Mouse (Mus musculus) neural tube, embryonic 12.5 days (tissue): ENCODE results near the gene Wdr27. TPM values are rescaled to one million over a fixed set of nuclear protein-coding genes. Genes with fewer than 3 reads are reported as not detected.
"Not testable (repeated sequence)": the region's sequence is repeated elsewhere in the genome, so short reads cannot be mapped to it uniquely, and the experiment has no call there.

Source experiments
- ATAC-seq: fragments of 200-750 bp; cut with Nextera tagmentation; 2 replicates; pipeline ENCODE4 v1.8.0; 2017; ENCODE audit warnings: low read depth, mild to moderate bottlenecking, moderate TSS enrichment, moderate library complexity; ENCODE audit not compliant: low FRiP score
- H3K27ac ChIP-seq: fragments of 300-500 bp; sonication (generic); 2 replicates; pipeline ENCODE4 v1.5.1; 2016
- H3K27me3 ChIP-seq: fragments of 300-500 bp; sonication (generic); replicated peaks from 2 replicates; pipeline ENCODE4 v1.6.1; 2016; ENCODE audit warnings: mild to moderate bottlenecking
- H3K36me3 ChIP-seq: fragments of 300-500 bp; sonication (generic); 2 replicates; pipeline ENCODE4 v1.6.1; 2016; ENCODE audit warnings: mild to moderate bottlenecking
- H3K4me1 ChIP-seq: fragments of 300-500 bp; sonication (generic); 2 replicates; pipeline ENCODE4 v1.6.1; 2016
- H3K4me2 ChIP-seq: fragments of 300-500 bp; sonication (generic); replicated peaks from 2 replicates; pipeline ENCODE4 v1.6.1; 2016; ENCODE audit warnings: mild to moderate bottlenecking
- H3K4me3 ChIP-seq: fragments of 300-500 bp; sonication (generic); 2 replicates; pipeline ENCODE4 v1.5.1; 2016
- H3K9ac ChIP-seq: fragments of 300-500 bp; sonication (generic); 2 replicates; pipeline ENCODE4 v1.6.1; 2016; ENCODE audit warnings: mild to moderate bottlenecking
- H3K9me3 ChIP-seq: fragments of 300-500 bp; sonication (generic); 2 replicates; pipeline ENCODE4 v1.6.1; 2016; ENCODE audit warnings: mild to moderate bottlenecking
- WGBS: fragments of 180-500 bp; shearing (Covaris S2); methylation state at CpG from one replicate; pipeline ENCODE4 v1.1.7; 2016; 5-methylcytosine and 5-hydroxymethylcytosine counted together
- polyA plus RNA-seq: library from polyadenylated mRNA; unstranded; fragments of >200 nt; fragmentation: Nextera tagmentation; extraction: Ambion mirVana; gene quantifications from 2 replicates; pipeline ENCODE4 v1.2.1, GENCODE M21; 2016

Gene Wdr27
- polyA plus RNA-seq, 1 experiment from 2014 or later: 6.9 TPM

DNA sequence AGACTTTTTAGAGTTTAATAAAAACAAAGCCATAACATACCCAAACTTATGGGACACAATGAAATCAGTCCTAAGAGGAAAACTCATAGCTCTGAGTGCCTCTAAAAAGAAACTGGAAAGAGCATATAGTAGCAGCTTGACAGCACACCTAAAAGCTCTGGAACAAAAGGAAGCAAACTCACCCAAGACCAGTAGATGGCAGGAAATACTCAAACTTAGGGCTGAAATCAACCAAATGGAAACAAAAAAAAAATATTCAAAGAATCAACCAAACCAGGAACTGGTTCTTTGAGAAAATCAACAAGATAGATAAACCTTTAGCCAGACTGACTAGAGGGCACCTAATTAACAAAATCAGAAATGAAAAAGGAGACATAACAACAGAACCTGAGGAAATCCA lies 47.9 kb downstream of the Wdr27 start:
- H3K27me3 ChIP-seq, ATAC-seq, H3K4me1 ChIP-seq, H3K4me2 ChIP-seq, H3K4me3 ChIP-seq, H3K27ac ChIP-seq, H3K36me3 ChIP-seq, H3K9ac ChIP-seq, H3K9me3 ChIP-seq: not testable (repeated sequence)

DNA sequence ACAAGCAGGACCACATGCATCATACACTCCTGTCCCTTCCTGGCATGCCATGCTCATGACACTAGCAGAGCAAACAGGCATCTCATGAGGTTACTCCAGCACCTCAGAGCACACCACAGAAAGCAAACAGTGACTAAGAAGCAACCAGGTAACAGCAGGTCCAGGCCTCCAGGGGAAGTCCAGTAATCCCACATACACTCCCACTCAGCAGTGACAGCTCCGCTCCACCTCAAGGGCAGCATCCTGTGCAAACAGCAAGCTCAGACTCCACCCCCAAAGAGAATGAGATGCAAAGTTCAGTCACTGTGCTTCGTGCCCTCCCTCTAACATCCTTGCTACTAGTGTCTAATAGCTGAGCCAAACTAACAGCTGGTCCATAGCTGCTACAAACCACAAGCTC lies 56.0 kb downstream of the Wdr27 start:
- Histone ChIP-seq H3K9me3 (no peaks in the 10 kb centered on the region), H3K27ac (no peak overlapping the region), H3K9ac (no peak overlapping the region), H3K27me3 (no peaks in the 10 kb centered on the region), H3K4me3 (no peak overlapping the region), H3K4me1 (no peaks in the 10 kb centered on the region), H3K4me2 (no peak overlapping the region), H3K36me3 (no peaks in the 10 kb centered on the region)
- no peak for ATAC-seq
- WGBS: 70% methylated on average over 2 of the region's 2 CpGs

DNA sequence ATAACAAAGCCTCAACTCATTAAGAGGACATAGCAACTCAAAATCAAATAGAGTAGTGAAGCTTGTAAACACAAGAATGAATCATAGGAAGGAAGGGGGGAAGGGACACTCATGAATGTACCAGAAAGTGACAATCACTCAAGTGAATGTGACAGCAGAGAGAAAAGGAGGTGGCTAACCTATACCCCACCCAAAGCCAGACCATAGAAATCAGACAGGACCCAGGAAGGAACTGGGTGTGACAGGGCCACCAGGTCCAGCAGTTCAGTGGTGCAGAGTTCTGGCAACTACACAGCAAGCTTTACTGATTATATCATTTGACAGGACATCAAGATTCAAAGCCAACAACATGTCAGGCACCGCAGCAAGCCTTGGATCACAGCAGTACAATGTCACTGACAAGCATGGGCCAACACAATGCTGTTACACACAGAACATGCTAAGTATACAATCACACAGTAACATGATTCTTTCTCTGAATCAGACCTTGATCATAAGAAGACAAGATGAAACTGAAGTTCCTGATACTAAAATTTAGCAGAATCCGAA lies 68.2 kb downstream of the Wdr27 start:
- Histone ChIP-seq H3K4me1 (no peaks in the 10 kb centered on the region), H3K9ac (no peak overlapping the region), H3K4me3 (no peak overlapping the region), H3K9me3 (no peaks in the 10 kb centered on the region), H3K27me3 (no peaks in the 10 kb centered on the region), H3K36me3 (no peaks in the 10 kb centered on the region), H3K27ac (no peak overlapping the region), H3K4me2 (no peak overlapping the region)
- ATAC-seq: no peak
- WGBS: 88% methylated on average over 2 of the region's 2 CpGs

DNA sequence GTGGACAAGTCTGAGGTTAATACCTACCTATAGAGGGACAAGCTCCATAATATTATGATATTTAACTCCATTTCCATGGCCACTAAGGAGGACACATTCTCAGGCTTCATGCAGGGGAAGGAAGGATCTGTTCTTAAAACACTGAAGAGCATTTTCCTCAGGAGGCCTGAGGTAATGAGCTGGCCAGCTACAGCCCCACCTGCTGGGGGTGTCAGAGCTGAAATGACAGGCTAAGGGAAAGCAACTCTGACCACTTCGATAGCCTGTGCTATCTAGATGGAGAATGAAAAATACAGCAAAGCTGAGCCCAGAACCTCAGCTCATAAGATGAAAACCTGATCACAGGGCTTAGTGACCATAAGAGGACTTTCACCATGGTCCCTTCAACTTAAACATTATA lies 82.7 kb downstream of the Wdr27 start:
- 77% methylated on average over 1 of the region's 1 CpGs for WGBS

DNA sequence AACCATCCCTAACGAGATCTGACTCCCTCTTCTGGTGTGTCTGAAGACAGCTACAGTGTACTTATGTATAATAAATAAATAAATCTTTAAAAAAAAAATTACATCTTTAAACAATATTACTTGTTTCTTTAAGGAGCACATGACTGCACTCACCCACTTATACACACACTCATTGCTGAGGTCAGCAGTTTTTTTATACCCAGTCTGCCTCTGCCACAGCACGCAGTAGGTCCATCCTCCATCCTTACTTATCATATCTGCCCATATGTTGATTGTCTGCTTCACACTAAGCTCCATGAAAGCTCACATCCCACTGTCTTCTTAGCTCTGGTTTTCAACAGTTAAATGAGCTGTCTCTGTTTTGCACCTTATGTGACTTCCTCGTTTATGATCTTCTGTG lies 95.2 kb downstream of the Wdr27 start:
- no peaks in the 10 kb centered on the region for H3K4me1 ChIP-seq
- ATAC-seq: no peak
- H3K4me2 ChIP-seq: no peak overlapping the region
- WGBS: 83% methylated on average over 3 of the region's 3 CpGs
- H3K36me3 ChIP-seq: no peaks in the 10 kb centered on the region
- H3K27ac ChIP-seq: no peak overlapping the region
- no peak overlapping the region for H3K9ac ChIP-seq
- no peaks in the 10 kb centered on the region for H3K9me3 ChIP-seq
- H3K4me3 ChIP-seq: no peak overlapping the region
- no peaks in the 10 kb centered on the region for H3K27me3 ChIP-seq

More for the DNA sequence above, 82.7 kb downstream of the Wdr27 start:
- ATAC-seq: no peak
- H3K9ac ChIP-seq: no peak overlapping the region
- H3K4me3 ChIP-seq: no peak overlapping the region
- no peaks in the 10 kb centered on the region for H3K9me3 ChIP-seq
- H3K27ac ChIP-seq: no peak overlapping the region
- H3K4me1 ChIP-seq: no peaks in the 10 kb centered on the region
- no peaks in the 10 kb centered on the region for H3K27me3 ChIP-seq
- H3K4me2 ChIP-seq: no peak overlapping the region
- H3K36me3 ChIP-seq: no peaks in the 10 kb centered on the region

DNA sequence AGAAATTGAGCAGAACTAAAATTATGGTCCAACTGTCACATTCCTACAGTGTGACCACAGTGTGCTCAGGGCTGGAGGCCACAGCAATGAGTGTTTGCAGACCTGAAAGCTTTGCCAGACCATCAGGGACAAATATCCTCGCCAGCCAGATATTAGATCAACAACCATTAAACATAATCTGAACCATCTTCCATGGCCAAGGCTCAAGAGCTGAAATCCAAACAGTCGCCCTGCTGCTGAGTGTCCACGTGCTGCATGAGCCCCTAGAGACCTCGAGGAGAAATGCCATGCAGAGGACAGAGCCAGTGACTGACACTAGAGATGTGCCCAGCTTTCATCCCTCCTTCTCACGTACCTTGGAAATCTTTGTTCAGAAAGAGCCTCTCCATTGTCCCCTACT lies 96.1 kb downstream of the Wdr27 start:
- Histone ChIP-seq H3K27me3 (no peaks in the 10 kb centered on the region), H3K4me3 (no peak overlapping the region), H3K4me1 (no peaks in the 10 kb centered on the region), H3K9ac (no peak overlapping the region), H3K4me2 (no peak overlapping the region), H3K9me3 (no peaks in the 10 kb centered on the region), H3K36me3 (no peaks in the 10 kb centered on the region), H3K27ac (no peak overlapping the region)
- WGBS: 70% methylated on average over 5 of the region's 5 CpGs
- ATAC-seq: no peak

DNA sequence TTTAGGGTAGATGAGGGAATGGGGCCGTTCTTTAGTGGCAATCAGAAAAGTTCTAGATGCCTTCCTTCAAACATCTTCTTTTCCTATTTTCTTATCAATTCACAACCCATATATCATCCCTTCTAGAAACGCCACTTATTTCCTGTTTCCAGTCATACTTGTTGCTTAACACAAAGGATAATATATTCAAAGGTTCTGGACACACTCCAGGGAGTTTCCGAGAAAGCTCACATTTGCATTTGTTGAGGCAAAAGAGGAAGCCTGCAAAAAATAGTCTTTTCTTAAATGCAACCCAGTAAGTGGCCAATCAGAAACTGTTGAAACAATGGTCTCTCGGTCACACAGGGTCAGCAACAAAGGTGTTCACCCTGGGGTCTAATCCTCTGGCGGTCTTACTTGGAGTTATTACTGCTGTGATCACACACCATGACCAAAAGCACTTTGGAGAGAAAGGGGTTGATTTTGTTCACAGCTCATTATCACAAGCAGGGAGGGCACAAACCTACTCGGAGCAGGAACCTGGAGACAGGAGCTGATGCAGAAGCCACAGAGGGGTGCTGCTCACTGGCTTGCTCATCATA lies 116.2 kb downstream of the Wdr27 start:
- WGBS: 45% methylated on average over 6 of the region's 6 CpGs
- Histone ChIP-seq H3K27ac (no peak overlapping the region), H3K4me1 (no peaks in the 10 kb centered on the region), H3K4me2 (no peak overlapping the region), H3K9me3 (no peaks in the 10 kb centered on the region), H3K9ac (no peak overlapping the region), H3K27me3 (no peaks in the 10 kb centered on the region), H3K4me3 (no peak overlapping the region), H3K36me3 (no peaks in the 10 kb centered on the region)
- ATAC-seq: no peak

DNA sequence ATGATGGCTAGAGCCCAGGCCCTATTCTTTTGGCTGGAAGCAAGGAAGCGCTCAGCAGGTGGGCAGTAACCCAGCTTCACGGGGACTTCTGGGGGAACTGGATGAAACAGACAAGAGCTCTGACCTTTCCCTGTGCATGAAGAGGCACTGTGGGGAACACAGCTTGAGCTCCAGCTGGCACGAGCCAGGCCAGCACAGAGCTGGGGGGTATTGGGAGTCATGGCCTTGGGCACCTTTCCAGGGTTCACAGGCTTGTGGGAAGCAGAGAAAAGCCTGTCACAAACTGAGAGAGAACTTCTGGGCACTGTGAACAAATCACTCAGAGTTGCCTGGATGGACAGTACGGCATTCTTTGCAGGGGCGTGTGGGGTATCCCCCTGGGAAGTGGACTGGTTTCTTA lies 118.0 kb downstream of the Wdr27 start:
- H3K9me3 ChIP-seq: no peaks in the 10 kb centered on the region
- H3K4me2 ChIP-seq: no peak overlapping the region
- no peaks in the 10 kb centered on the region for H3K36me3 ChIP-seq
- H3K27ac ChIP-seq: no peak overlapping the region
- WGBS: 67% methylated on average over 5 of the region's 5 CpGs
- H3K4me1 ChIP-seq: no peaks in the 10 kb centered on the region
- no peaks in the 10 kb centered on the region for H3K27me3 ChIP-seq
- no peak overlapping the region for H3K9ac ChIP-seq
- H3K4me3 ChIP-seq: no peak overlapping the region
- ATAC-seq: no peak

DNA sequence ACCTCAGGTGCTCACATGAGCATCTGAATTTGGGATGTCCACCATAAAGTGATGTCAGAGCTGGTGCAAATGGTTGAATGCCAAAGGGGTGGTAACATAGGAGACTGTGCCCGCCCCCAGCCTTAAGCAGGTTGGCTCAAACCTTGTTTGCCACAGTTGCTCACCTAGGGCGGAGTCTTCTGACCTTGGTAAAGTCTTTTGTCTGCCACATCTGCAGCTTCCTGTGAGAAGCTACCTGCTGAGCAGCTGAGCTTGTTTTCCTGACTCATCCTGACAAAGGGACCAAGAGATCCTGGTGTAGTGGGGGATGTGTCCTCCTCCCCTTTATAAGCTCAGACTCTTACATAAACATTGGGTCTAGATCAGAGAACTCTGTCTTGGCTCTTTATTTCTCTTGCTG lies 125.0 kb downstream of the Wdr27 start:
- 71% methylated on average over 2 of the region's 2 CpGs for WGBS
- no peak for ATAC-seq
- no peaks in the 10 kb centered on the region for H3K9me3 ChIP-seq

DNA sequence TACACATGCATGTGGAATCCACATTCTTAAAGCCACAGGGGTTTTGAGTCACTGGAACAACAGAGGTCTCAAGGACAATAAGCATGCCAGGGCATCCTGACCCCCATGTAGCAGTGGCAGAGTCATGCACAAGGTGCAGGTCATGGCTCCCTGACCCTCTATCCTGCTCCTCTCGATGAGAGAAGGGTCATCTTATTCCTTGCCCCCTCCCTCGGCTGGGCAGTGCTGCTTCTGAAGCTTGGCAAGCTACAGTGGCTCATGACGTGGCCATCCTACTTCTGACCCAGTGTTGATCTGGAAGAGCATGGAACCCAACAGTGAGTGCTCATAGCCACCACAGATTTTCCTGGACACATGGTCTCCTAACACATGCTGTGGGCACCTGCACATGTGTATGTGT lies 126.9 kb downstream of the Wdr27 start:
- H3K27ac ChIP-seq: no peak overlapping the region

More for the DNA sequence above, 125.0 kb downstream of the Wdr27 start:
- Histone ChIP-seq H3K4me3 (no peak overlapping the region), H3K27me3 (no peaks in the 10 kb centered on the region), H3K4me1 (no peaks in the 10 kb centered on the region), H3K36me3 (no peaks in the 10 kb centered on the region), H3K4me2 (no peak overlapping the region), H3K27ac (no peak overlapping the region), H3K9ac (no peak overlapping the region)

DNA sequence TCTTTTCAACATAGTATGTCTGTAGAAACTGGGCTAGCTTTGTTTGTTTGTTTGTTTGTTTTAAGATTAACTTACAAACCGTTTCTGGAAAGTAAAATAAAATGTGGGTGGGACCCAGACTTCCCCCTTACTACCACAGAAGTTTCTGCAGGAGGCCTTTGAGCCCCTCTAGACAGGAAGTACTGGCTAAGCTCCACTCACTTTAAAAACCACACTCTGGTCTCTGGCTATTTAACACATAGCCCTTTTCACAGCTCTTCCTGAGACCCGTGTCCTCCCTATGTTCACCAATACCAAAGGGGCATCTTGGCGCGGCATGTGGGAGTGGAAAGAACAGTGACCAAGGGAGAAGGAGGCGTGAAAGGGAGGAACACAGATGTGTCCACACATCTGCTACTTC lies 127.7 kb downstream of the Wdr27 start:
- WGBS: 75% methylated on average over 5 of the region's 5 CpGs
- Histone ChIP-seq H3K4me3 (no peak overlapping the region), H3K27ac (no peak overlapping the region), H3K27me3 (no peaks in the 10 kb centered on the region), H3K4me1 (no peaks in the 10 kb centered on the region), H3K4me2 (no peak overlapping the region), H3K9ac (no peak overlapping the region), H3K9me3 (no peaks in the 10 kb centered on the region), H3K36me3 (no peaks in the 10 kb centered on the region)
- ATAC-seq: no peak

More for the DNA sequence above, 126.9 kb downstream of the Wdr27 start:
- no peak for ATAC-seq
- Histone ChIP-seq H3K4me2 (no peak overlapping the region), H3K4me3 (no peak overlapping the region), H3K9ac (no peak overlapping the region), H3K9me3 (no peaks in the 10 kb centered on the region), H3K4me1 (no peaks in the 10 kb centered on the region), H3K27me3 (no peaks in the 10 kb centered on the region), H3K36me3 (no peaks in the 10 kb centered on the region)
- WGBS: 84% methylated on average over 3 of the region's 3 CpGs

DNA sequence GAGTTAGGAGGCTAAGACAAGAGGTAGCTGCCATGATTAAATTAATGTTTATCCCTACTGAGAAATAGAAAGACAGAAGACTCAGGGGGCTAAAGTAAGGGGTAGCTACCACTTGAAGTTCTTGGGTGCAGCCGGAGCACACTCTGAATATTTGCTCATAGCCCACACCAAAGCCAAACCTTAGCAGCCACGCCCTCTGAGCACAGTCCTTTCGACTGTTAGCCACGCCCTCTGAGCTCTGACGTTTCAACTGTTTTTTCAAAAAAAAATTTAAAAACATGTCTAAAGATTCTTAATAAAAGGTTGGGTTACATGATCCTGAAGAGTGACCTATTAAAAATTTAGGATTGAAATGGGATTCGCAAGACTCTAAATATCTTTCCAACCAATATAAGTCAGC lies 130.3 kb downstream of the Wdr27 start:
- no peak for ATAC-seq
- Histone ChIP-seq H3K4me3 (no peak overlapping the region), H3K4me2 (no peak overlapping the region), H3K36me3 (no peaks in the 10 kb centered on the region), H3K4me1 (no peaks in the 10 kb centered on the region), H3K27me3 (no peaks in the 10 kb centered on the region), H3K9ac (no peak overlapping the region), H3K9me3 (no peaks in the 10 kb centered on the region), H3K27ac (no peak overlapping the region)
- 87% methylated on average over 6 of the region's 6 CpGs for WGBS

DNA sequence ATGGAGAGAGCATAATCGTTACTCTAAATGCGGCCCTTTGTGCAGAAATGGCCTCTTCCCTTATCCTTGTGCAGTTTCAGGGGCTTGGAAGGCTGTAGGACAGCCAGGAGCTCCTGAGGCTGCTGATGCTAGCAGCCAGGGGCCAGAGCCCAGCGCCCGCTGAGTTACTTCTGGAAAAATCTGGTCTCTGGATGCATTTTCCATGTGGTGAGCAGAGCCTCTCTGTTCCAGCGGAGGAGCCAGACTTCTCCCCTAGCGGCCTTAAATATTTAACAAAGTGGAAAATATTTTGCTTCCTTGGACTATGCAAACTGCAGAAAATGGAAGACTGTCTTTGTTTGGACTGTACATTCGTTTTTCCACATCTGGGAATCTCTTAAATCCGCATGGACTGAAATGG lies 130.9 kb downstream of the Wdr27 start:
- no peak overlapping the region for H3K27ac ChIP-seq
- no peaks in the 10 kb centered on the region for H3K27me3 ChIP-seq
- H3K4me3 ChIP-seq: no peak overlapping the region
- H3K9me3 ChIP-seq: no peaks in the 10 kb centered on the region
- no peak for ATAC-seq
- H3K36me3 ChIP-seq: no peaks in the 10 kb centered on the region
- no peak overlapping the region for H3K9ac ChIP-seq
- WGBS: 82% methylated on average over 8 of the region's 8 CpGs
- H3K4me1 ChIP-seq: no peaks in the 10 kb centered on the region
- H3K4me2 ChIP-seq: no peak overlapping the region
